Mouse (Mus musculus) G1E (cell line): ENCODE data around the gene Agmo. TPM values are rescaled to one million over a fixed set of nuclear protein-coding genes. Genes with fewer than 3 reads are reported as not detected.

Source experiments
- ATAC-seq: 2 replicates; pipeline ENCODE4 v1.8.0; 2016; ENCODE audit warnings: mild to moderate bottlenecking; ENCODE audit not compliant: insufficient number of reproducible peaks, poor library complexity, low FRiP score, severe bottlenecking; ENCODE audit errors: extremely low read depth
- DNase-seq: peaks from one replicate; pipeline ENCODE4 v3.0.0; 2012; ENCODE audit warnings: low spot score
- H3K27me3 ChIP-seq: 2 replicates; pipeline ENCODE4 v1.6.1; 2012; ENCODE audit warnings: mild to moderate bottlenecking, low read length, inconsistent platforms; ENCODE audit not compliant: insufficient read depth
- H3K36me3 ChIP-seq: replicated peaks from 2 replicates; pipeline ENCODE3; 2012; ENCODE audit warnings: mild to moderate bottlenecking, inconsistent platforms
- H3K4me1 ChIP-seq: 2 replicates; pipeline ENCODE4 v1.6.1; 2012; ENCODE audit warnings: low read depth, low read length, inconsistent platforms, mixed read lengths; ENCODE audit not compliant: insufficient read depth
- H3K4me3 ChIP-seq: 2 replicates; pipeline ENCODE4 v1.5.1; 2012; ENCODE audit warnings: low read depth, mild to moderate bottlenecking, inconsistent platforms, low read length, moderate library complexity, mixed read lengths
- H3K9me3 ChIP-seq: replicated peaks from 2 replicates; pipeline ENCODE4 v1.6.1; 2012; ENCODE audit warnings: inconsistent platforms
- CTCF ChIP-seq: IDR thresholded peaks from 2 replicates; pipeline ENCODE4 v1.5.1; 2012; ENCODE audit warnings: low read depth, low read length, inconsistent platforms, mixed read lengths
- GATA1 ChIP-seq: IDR thresholded peaks from 2 replicates; pipeline ENCODE4 v1.6.1; 2012; ENCODE audit warnings: borderline replicate concordance, low read length, inconsistent platforms, mixed read lengths
- GATA2 ChIP-seq: IDR thresholded peaks from 2 replicates; pipeline ENCODE4 v1.6.1; 2012; ENCODE audit warnings: low read depth, low read length, inconsistent platforms, borderline replicate concordance
- POLR2AphosphoS5 ChIP-seq: IDR thresholded peaks from 2 replicates; pipeline ENCODE4 v1.6.1; 2012; ENCODE audit warnings: low read depth, low read length, inconsistent platforms; ENCODE audit not compliant: insufficient replicate concordance
- TAL1 ChIP-seq: conservative IDR thresholded peaks from 2 replicates; pipeline ENCODE4 v1.6.1; 2012; ENCODE audit warnings: low read depth, low read length, inconsistent platforms, mixed read lengths
- polyA plus RNA-seq: library from polyadenylated mRNA; stranded (reverse); fragments of >175 nt; gene quantifications from 2 replicates; pipeline ENCODE4 v1.2.3, GENCODE M21; 2012
- total RNA-seq, 2 experiments: library from RNA; stranded (forward) in 1 of 2; stranded (reverse) in 1 of 2; fragments of 200-1000 nt in 1 of 2; fragments of >200 nt in 1 of 2; fragmentation: Nextera tagmentation in 1 of 2; gene quantifications; 2 replicates each; pipeline ENCODE4 v1.2.3; 2014 to 2017

Agmo gene
- total and polyA plus RNA-seq, 3 experiments = 0.02 to 1.3 TPM; not detected in 1

DNA sequence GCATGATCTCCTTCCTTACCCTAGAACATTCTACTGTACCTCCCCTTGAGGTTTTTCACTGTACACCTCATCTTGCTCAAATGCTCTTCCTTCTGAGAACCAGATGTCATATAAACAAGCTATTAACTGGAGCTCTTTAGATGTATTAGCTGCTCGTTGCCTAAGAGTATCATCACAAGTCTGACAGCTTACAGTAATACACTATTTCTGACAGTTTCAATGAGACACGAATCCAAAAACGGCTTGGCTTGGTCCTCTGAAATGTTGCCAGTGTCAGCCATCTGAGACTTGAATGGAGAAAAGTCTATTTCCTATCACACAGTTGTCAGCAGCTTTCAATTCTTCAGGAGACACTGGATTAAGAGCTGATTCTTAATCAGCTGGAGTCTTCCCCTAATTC is 257.4 kb downstream of the Agmo start:
- ATAC-seq = no peak
- no peaks in the 10 kb centered on the region for H3K27me3 ChIP-seq
- peaks cover 5% of the 10 kb centered on the region; the same call in 1 of the 2 replicates for H3K9me3 ChIP-seq
- H3K4me3 ChIP-seq = no peak overlapping the region
- TF ChIP-seq POLR2AphosphoS5 = no peak
- TF ChIP-seq CTCF = no peak
- TF ChIP-seq GATA1 = no peak
- no peak for TF ChIP-seq TAL1
- no peak for TF ChIP-seq GATA2
- no peak for DNase-seq
- no peaks in the 10 kb centered on the region for H3K4me1 ChIP-seq
- H3K36me3 ChIP-seq = no peaks in the 10 kb centered on the region

DNA sequence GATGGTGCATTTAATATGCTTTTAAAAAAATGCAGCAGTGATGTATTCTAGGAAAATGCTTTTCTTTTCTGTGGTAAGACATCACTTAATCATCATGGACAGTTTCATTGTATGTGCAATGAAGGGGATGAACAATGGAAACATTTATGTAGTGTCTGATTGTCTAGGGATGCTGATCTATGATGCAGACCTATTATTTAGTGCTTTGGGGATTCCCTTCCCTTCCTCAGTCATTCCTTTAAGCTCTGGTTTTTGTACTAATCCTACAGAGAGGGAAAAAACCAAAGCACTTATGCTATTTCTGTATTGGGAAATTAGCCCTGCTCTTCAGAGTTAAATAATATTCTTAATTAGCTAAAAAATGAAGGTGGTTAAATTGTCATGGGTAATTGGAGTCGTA is 266.0 kb downstream of the Agmo start:
- Histone ChIP-seq H3K4me3 (no peak overlapping the region), H3K36me3 (no peaks in the 10 kb centered on the region), H3K27me3 (no peaks in the 10 kb centered on the region), H3K9me3 (no peaks in the 10 kb centered on the region), H3K4me1 (no peaks in the 10 kb centered on the region)
- ATAC-seq = no peak
- TF ChIP-seq POLR2AphosphoS5 = no peak
- TF ChIP-seq TAL1 = no peak
- no peak for TF ChIP-seq GATA1
- TF ChIP-seq GATA2 = no peak
- no peak for TF ChIP-seq CTCF
- no peak for DNase-seq

DNA sequence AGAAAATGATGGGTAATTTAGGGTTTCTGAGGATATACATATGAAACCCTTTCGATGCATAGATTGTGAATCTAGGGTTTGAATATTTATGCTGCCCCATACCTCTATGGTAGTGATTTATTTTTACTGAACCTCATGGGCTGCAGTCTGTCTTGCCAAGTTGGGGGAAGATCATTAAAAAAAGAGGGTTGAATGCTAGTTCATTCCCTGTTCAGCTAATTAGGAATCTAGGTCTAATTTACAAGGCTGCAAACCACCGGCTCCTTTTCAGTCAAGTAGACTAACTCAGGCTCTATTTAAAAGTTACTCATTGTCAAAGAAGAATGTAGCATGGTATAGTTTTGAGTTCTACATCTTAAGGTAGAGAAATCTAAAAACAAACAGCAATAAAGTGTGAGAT is 266.4 kb downstream of the Agmo start:
- ATAC-seq (no peak), DNase-seq (no peak)
- TF ChIP-seq POLR2AphosphoS5 (no peak), TAL1 (no peak), GATA2 (no peak), GATA1 (no peak), CTCF (no peak)
- Histone ChIP-seq H3K9me3 (no peaks in the 10 kb centered on the region), H3K4me1 (no peaks in the 10 kb centered on the region), H3K36me3 (no peaks in the 10 kb centered on the region), H3K27me3 (no peaks in the 10 kb centered on the region), H3K4me3 (no peak overlapping the region)

DNA sequence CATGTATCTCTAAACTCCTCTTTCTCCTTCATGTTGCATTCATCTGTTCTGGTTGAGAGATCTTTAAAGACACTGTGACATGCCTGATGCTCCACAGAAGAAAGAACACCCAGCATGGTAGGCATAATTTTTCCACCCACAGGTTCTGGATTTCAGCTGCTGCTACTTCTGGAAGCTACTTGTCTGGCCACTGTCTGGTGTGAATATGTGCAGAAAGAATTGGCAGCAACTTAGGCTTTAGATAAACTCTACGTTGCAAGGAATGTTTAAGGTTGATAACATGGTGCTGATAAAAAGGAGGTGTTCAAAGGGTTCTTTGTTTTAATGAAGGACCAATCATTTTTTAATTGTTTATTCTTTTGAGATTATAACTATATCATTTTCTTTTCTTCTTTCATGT is 280.3 kb downstream of the Agmo start:
- no peak for DNase-seq
- Histone ChIP-seq H3K4me3 (no peak overlapping the region), H3K4me1 (no peaks in the 10 kb centered on the region), H3K36me3 (no peaks in the 10 kb centered on the region), H3K9me3 (peaks cover 4% of the 10 kb centered on the region; the same call in 1 of the 2 replicates), H3K27me3 (no peaks in the 10 kb centered on the region)
- ATAC-seq = no peak
- no peak for TF ChIP-seq GATA2
- no peak for TF ChIP-seq TAL1
- no peak for TF ChIP-seq POLR2AphosphoS5
- no peak for TF ChIP-seq CTCF
- no peak for TF ChIP-seq GATA1

DNA sequence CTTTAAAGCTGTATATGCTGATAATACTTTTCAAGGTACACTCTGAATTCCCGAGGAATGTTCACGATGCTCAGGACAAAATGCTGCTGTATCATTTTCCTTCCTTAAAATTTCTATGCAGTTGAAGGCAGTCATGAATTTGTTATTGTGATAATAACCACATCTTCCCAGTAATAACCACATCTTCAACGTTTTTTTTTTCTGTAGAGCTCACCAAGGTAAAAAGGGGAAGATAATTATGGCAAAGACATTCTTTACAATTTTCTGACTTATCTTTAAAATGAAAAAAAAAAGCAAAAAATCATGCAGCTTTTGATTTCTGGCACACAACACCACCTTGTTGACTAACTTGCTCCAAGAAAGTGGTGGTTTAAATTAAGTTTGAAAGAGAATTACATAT is 283.2 kb downstream of the Agmo start:
- TF ChIP-seq CTCF = no peak
- TF ChIP-seq POLR2AphosphoS5 = no peak
- TF ChIP-seq TAL1 = no peak
- TF ChIP-seq GATA2 = no peak
- no peak for TF ChIP-seq GATA1
- Histone ChIP-seq H3K36me3 (no peaks in the 10 kb centered on the region), H3K27me3 (no peaks in the 10 kb centered on the region), H3K4me3 (no peak overlapping the region), H3K4me1 (no peaks in the 10 kb centered on the region), H3K9me3 (peaks cover 4% of the 10 kb centered on the region; the same call in 1 of the 2 replicates)
- no peak for DNase-seq
- no peak for ATAC-seq

DNA sequence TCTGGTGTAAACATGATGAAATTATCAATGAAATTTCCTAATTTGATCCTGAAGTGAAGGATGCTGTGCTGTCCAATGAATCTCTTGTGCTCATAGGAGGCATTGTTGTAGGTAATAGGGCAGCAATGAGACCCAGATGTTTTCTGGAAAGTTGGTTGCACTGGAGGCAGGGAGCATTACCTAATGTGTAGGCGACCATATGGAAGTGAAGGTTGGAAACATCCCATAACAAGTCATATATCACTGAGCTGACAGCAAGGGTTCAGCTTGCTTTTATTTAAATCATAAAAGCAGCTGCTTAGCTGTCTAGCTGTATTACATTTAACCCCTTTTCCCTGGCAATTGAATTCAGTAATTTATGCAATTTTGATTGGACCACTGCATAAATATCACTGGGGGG is 299.6 kb downstream of the Agmo start:
- Histone ChIP-seq H3K27me3 (no peaks in the 10 kb centered on the region), H3K36me3 (no peaks in the 10 kb centered on the region), H3K9me3 (no peaks in the 10 kb centered on the region), H3K4me3 (no peak overlapping the region), H3K4me1 (no peaks in the 10 kb centered on the region)
- DNase-seq (no peak), ATAC-seq (no peak)
- no peak for TF ChIP-seq GATA1
- TF ChIP-seq TAL1 = no peak
- TF ChIP-seq CTCF = no peak
- TF ChIP-seq GATA2 = no peak
- TF ChIP-seq POLR2AphosphoS5 = no peak

DNA sequence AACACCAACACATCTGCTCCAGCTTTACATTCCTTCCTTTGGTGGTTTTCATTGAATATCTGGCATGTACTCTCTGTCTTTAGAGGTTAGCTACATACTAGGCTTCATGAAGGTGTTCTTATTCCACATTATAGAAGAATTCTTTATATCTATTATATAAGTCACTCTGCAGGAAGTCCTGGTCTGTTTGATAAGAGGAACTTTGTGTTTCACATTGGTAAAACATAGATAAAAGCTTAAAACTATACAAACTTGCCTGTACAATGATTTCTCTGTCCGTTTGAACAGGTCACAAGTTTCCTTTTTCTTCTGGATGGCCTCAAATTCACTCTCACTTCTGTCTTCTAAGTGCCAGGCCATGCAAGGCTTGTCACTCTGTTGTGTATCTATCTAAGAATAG is 316.8 kb downstream of the Agmo start:
- Histone ChIP-seq H3K9me3 (no peaks in the 10 kb centered on the region), H3K36me3 (no peaks in the 10 kb centered on the region), H3K27me3 (no peaks in the 10 kb centered on the region), H3K4me1 (no peaks in the 10 kb centered on the region), H3K4me3 (no peak overlapping the region)
- DNase-seq (no peak), ATAC-seq (no peak)
- TF ChIP-seq POLR2AphosphoS5 (no peak), GATA1 (no peak), GATA2 (no peak), CTCF (no peak), TAL1 (no peak)
